Mouse (Mus musculus) kidney, adult 2 months (tissue): Measurements from ENCODE around the gene Mapk7. TPM values are rescaled to one million over a fixed set of nuclear protein-coding genes. Genes with fewer than 3 reads are reported as not detected.
A peak's percentile ranks its signal among the peaks of the same experiment; 100 is the strongest.

Experiments used
- DNase-seq: peaks from one replicate; pipeline ENCODE4 v3.0.0; 2021
- H3K27ac ChIP-seq: fragments of 200-500 bp; 2 replicates; pipeline ENCODE4 v1.5.1; 2012; ENCODE audit warnings: low read depth, low read length, control low read depth, inconsistent platforms; ENCODE audit not compliant: insufficient read depth
- H3K27me3 ChIP-seq: fragments of 200-500 bp; replicated peaks from 2 replicates; pipeline ENCODE4 v1.6.1; 2012; ENCODE audit warnings: mild to moderate bottlenecking, moderate library complexity, low read length, inconsistent platforms; ENCODE audit not compliant: control insufficient read depth, insufficient read depth
- H3K36me3 ChIP-seq: fragments of 200-500 bp; 2 replicates; pipeline ENCODE4 v1.6.1; 2012; ENCODE audit warnings: mild to moderate bottlenecking, moderate library complexity, low read length, inconsistent platforms; ENCODE audit not compliant: control insufficient read depth, insufficient read depth
- H3K4me1 ChIP-seq: fragments of 200-500 bp; 2 replicates; pipeline ENCODE4 v1.6.1; 2011; ENCODE audit warnings: low read length; ENCODE audit not compliant: control insufficient read depth, insufficient read depth
- H3K4me3 ChIP-seq: fragments of 200-500 bp; 2 replicates; pipeline ENCODE4 v1.5.1; 2011; ENCODE audit warnings: mild to moderate bottlenecking, low read depth, low read length, control low read depth; ENCODE audit not compliant: insufficient read depth
- CTCF ChIP-seq: fragments of 200-500 bp; conservative IDR thresholded peaks from 2 replicates; pipeline ENCODE4 v1.5.1; 2011; ENCODE audit warnings: low read depth, mild to moderate bottlenecking, control low read depth, low read length, moderate library complexity, mixed read lengths; ENCODE audit not compliant: insufficient read depth, insufficient read length
- POLR2A ChIP-seq: fragments of 200-500 bp; IDR thresholded peaks from one replicate; pipeline ENCODE4 v1.6.1; 2011; ENCODE audit warnings: low read depth, low read length, control low read depth
- WGBS: fragments of 180-500 bp; shearing (Covaris S2); methylation state at CpG from one replicate; pipeline ENCODE4 v1.1.7; 2018; 5-methylcytosine and 5-hydroxymethylcytosine counted together
- polyA plus RNA-seq: library from polyadenylated mRNA; depleted of rRNA; stranded (reverse); fragments of >200 nt; gene quantifications from 2 replicates; pipeline ENCODE4 v1.2.3, GENCODE M21; 2012

Mapk7 gene
- polyA plus RNA-seq, 1 experiment = 13.8 TPM

- H3K27ac ChIP-seq = no peak overlapping the region
- 85% methylated on average over 22 of the region's 22 CpGs for WGBS
- H3K27me3 ChIP-seq = no peaks in the 10 kb centered on the region
- no peak for DNase-seq
- H3K4me3 ChIP-seq = no peak overlapping the region
- TF ChIP-seq POLR2A (no peak), CTCF (no peak)
- peaks cover 5% of the 10 kb centered on the region; the same call in 1 of the 2 replicates for H3K4me1 ChIP-seq
- H3K36me3 ChIP-seq = no peaks in the 10 kb centered on the region
These were observed 3.2 kb downstream of the Mapk7 start for GRCm38 (mm10) chr11:61490944-61491520.

- Histone ChIP-seq H3K36me3 (no peaks in the 10 kb centered on the region), H3K4me3 (no peak overlapping the region), H3K4me1 (peaks cover 5% of the 10 kb centered on the region; the same call in 1 of the 2 replicates), H3K27ac (no peak overlapping the region), H3K27me3 (no peaks in the 10 kb centered on the region)
- TF ChIP-seq POLR2A (no peak), CTCF (no peak)
- DNase-seq = no peak
- 95% methylated on average over 8 of the region's 8 CpGs for WGBS
These were observed 4.3 kb downstream of the Mapk7 start for GRCm38 (mm10) chr11:61489874-61490273.

DNA sequence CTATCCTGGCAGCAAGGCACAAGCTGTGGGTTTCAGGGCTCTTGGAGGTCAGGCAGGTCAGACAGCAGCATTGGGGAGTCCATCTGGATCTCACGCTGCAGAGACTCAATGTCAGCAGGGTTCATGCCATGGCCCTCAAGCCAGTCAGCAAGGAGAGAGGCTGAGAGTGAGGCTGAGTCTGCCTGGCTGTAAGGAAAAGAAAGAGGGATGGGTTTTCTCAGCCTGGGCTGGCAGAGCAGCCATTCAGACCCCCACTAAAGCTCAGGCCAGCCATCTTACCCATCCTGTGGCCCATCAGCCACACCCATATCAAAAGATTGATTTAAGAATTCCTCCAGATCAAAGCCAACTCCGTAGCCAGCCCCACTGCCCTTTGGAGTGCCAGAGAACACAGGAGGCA is 5.1 kb downstream of the Mapk7 start:
- TF ChIP-seq CTCF = no peak
- TF ChIP-seq POLR2A = no peak
- Histone ChIP-seq H3K27ac (no peak overlapping the region), H3K4me3 (no peak overlapping the region), H3K27me3 (no peaks in the 10 kb centered on the region), H3K4me1 (peaks cover 5% of the 10 kb centered on the region; the same call in 1 of the 2 replicates), H3K36me3 (no peaks in the 10 kb centered on the region)
- no peak for DNase-seq
- WGBS = 88% methylated on average over 2 of the region's 2 CpGs

DNA sequence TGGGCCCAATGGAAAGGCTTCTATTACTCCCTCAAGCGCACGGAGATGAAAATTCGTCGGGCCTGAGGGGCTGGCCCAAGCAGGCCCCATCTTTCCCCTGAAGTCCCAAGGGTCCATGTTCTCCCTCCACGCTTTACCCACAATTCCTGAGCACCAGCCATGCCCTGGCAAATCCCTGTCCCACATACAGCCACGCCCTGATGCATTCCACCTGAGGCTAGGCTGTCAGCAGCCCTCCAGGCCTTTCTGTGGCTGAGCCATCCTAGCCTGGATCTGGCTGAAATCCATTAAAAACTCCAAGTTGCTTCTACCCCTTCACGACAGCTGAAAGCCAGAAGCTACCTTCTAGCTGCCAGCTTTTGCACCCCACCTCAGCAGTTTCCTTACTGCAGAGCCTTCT is 6.3 kb downstream of the Mapk7 start:
- H3K27ac ChIP-seq = no peak overlapping the region
- DNase-seq = no peak
- 91% methylated on average over 7 of the region's 7 CpGs for WGBS
- no peaks in the 10 kb centered on the region for H3K36me3 ChIP-seq
- H3K4me3 ChIP-seq = no peak overlapping the region
- H3K27me3 ChIP-seq = no peaks in the 10 kb centered on the region
- TF ChIP-seq POLR2A (no peak), CTCF (no peak)
- H3K4me1 ChIP-seq = 0 out of 2 replicates have a peak, but pooled peaks cover under 1% of the 10 kb centered on the region

DNA sequence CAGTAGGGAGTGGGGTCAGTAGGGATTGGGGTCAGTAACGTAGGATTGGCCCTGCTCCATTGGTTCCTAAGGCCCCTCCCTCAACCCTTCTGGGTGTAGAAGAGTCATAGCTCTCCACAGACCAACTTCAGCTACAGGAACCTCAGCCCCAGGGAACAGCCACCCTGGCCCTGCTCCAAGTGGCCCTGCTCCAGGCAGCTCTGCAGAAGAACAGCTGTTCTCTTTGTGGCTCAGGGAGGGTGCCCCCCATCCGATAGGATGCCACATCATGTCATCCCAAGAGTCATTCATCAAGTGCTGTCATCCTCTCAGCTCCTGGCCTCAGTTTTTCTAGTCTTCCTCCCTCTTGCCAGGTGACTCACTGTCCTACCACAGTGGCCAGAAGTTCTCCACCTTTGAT is 6.8 kb downstream of the Mapk7 start:
- TF ChIP-seq POLR2A = no peak
- TF ChIP-seq CTCF = no peak
- WGBS = 23% methylated on average over 2 of the region's 2 CpGs
- H3K4me1 ChIP-seq = no peaks in the 10 kb centered on the region
- DNase-seq = peak; percentile 48
- H3K27me3 ChIP-seq = no peaks in the 10 kb centered on the region
- H3K27ac ChIP-seq = no peak overlapping the region
- no peaks in the 10 kb centered on the region for H3K36me3 ChIP-seq
- H3K4me3 ChIP-seq = no peak overlapping the region

DNA sequence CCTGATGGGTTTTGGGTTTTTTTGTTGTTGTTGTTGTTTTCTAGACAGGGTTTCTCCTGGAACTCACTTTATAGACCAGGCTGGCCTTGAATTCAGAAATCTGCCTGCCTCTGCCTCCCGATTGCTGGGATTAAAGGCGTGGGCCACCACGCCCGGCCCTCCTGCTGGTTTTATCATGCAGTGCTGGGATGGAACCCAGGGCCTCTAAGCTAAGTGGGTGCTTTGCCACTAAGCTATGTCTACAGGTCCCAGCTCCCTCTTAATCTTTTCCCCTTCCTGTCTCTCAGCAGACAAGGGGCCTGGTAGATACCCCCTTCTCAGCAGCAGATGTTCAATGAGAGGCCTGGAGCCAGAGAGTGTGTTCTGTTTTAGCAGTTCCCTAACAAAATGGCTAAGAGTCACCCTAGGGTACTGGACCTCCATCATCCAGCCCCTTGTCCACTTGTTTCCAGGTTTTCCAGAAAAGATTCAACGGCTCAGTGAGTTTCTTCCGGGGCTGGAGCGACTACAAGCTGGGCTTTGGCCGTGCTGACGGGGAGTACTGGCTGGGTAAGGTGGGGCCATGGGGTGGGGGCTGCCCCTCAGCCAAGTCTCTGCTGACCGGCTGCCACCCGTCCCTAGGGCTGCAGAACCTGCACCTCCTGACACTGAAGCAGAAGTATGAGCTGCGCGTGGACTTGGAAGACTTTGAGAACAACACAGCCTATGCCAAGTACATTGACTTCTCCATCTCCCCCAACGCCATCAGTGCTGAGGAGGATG is 7.6 kb downstream of the Mapk7 start:
- no peak for DNase-seq
- Histone ChIP-seq H3K27ac (no peak overlapping the region), H3K27me3 (no peaks in the 10 kb centered on the region), H3K36me3 (no peaks in the 10 kb centered on the region), H3K4me1 (no peaks in the 10 kb centered on the region), H3K4me3 (no peak overlapping the region)
- TF ChIP-seq CTCF = no peak
- TF ChIP-seq POLR2A = no peak
- 68% methylated on average over 14 of the region's 14 CpGs for WGBS
